Mouse (Mus musculus): ENCODE results near the gene Tmem91. TPM values are rescaled to one million over a fixed set of nuclear protein-coding genes. Genes with fewer than 3 reads are reported as not detected.

Tmem91 gene
- total RNA-seq, 2 experiments from 2014 or later = 40.2 to 48.8 TPM

GRCm38 (mm10) chr7:25676085-25676781 is 1.3 kb upstream of the Tmem91 start:
- peak; percentile 93 for DNase-seq (ENCODE audit: low spot score in 2 of 2)
- intact Hi-C loops (cut with DNase I) = no loop called here

GRCm38 (mm10) chr7:25675405-25675804 is 439 bp upstream of the Tmem91 start:
- intact Hi-C loops (cut with DNase I) = no loop called here

GRCm38 (mm10) chr7:25674297-25674696 is 669 bp downstream of the Tmem91 start:
- DNase-seq (ENCODE audit: low spot score in 2 of 2) = no peak
- intact Hi-C loops (cut with DNase I) = no loop called here

More at GRCm38 (mm10) chr7:25675405-25675804, 439 bp upstream of the Tmem91 start:
- DNase-seq (ENCODE audit: low spot score in 2 of 2) = no peak

GRCm38 (mm10) chr7:25672442-25672841 is 2.5 kb downstream of the Tmem91 start:
- intact Hi-C loops (cut with DNase I) = no loop called here
- no peak for DNase-seq (ENCODE audit: low spot score in 2 of 2)

GRCm38 (mm10) chr7:25671686-25672085 is 3.3 kb downstream of the Tmem91 start:
- intact Hi-C loops (cut with DNase I) = no loop called here
- DNase-seq (ENCODE audit: low spot score in 2 of 2) = no peak

- DNase-seq (ENCODE audit: low spot score in 2 of 2) = no peak
- intact Hi-C loops (cut with DNase I) = no loop called here
These were observed 4.9 kb downstream of the Tmem91 start for GRCm38 (mm10) chr7:25670096-25670495.

GRCm38 (mm10) chr7:25669631-25670030 is 5.3 kb downstream of the Tmem91 start:
- intact Hi-C loops (cut with DNase I) = no loop called here
- DNase-seq (ENCODE audit: low spot score in 2 of 2) = no peak

GRCm38 (mm10) chr7:25669158-25669557 is 5.8 kb downstream of the Tmem91 start:
- intact Hi-C loops (cut with DNase I) = no loop called here

GRCm38 (mm10) chr7:25666381-25666780 is 8.6 kb downstream of the Tmem91 start:
- intact Hi-C loops (cut with DNase I) = no loop called here
- no peak for DNase-seq (ENCODE audit: low spot score in 2 of 2)

More at GRCm38 (mm10) chr7:25669158-25669557, 5.8 kb downstream of the Tmem91 start:
- DNase-seq (ENCODE audit: low spot score in 2 of 2) = no peak

GRCm38 (mm10) chr7:25658657-25659472 is 16.1 kb downstream of the Tmem91 start, which contains the start of the genes Bckdha and Exosc5:
Bckdha (minus strand) TSS chr7:25658981.
Exosc5 (plus strand) TSS chr7:25659164.
- peak; percentile 100 for DNase-seq (ENCODE audit: low spot score in 2 of 2)
- intact Hi-C loops (cut with DNase I) = no loop called here

- intact Hi-C loops (cut with DNase I) = no loop called here
These were observed 17.2 kb downstream of the Tmem91 start for GRCm38 (mm10) chr7:25657785-25658184.

GRCm38 (mm10) chr7:25655601-25656428 is 19.2 kb downstream of the Tmem91 start:
- no peak for DNase-seq (ENCODE audit: low spot score in 2 of 2)
- intact Hi-C loops (cut with DNase I) = no loop called here

More at GRCm38 (mm10) chr7:25657785-25658184, 17.2 kb downstream of the Tmem91 start:
- no peak for DNase-seq (ENCODE audit: low spot score in 2 of 2)

GRCm38 (mm10) chr7:25652244-25652759 is 22.7 kb downstream of the Tmem91 start:
- intact Hi-C loops (cut with DNase I) = no loop called here
- DNase-seq (ENCODE audit: low spot score in 2 of 2) = no peak

- DNase-seq (ENCODE audit: low spot score in 2 of 2) = no peak
- intact Hi-C loops (cut with DNase I) = no loop called here
These were observed 23.7 kb downstream of the Tmem91 start for GRCm38 (mm10) chr7:25651281-25651680.

- DNase-seq (ENCODE audit: low spot score in 2 of 2) = no peak
- intact Hi-C loops (cut with DNase I) = no loop called here
These were observed 25.1 kb downstream of the Tmem91 start for GRCm38 (mm10) chr7:25649839-25650238.

- no peak for DNase-seq (ENCODE audit: low spot score in 2 of 2)
- intact Hi-C loops (cut with DNase I) = no loop called here
These were observed 27.3 kb downstream of the Tmem91 start for GRCm38 (mm10) chr7:25647574-25648123.

GRCm38 (mm10) chr7:25645074-25645473 is 29.9 kb downstream of the Tmem91 start:
- intact Hi-C loops (cut with DNase I) = no loop called here
- no peak for DNase-seq (ENCODE audit: low spot score in 2 of 2)

GRCm38 (mm10) chr7:25644631-25645030 is 30.3 kb downstream of the Tmem91 start:
- intact Hi-C loops (cut with DNase I) = no loop called here

GRCm38 (mm10) chr7:25644136-25644535 is 30.8 kb downstream of the Tmem91 start:
- intact Hi-C loops (cut with DNase I) = no loop called here
- no peak for DNase-seq (ENCODE audit: low spot score in 2 of 2)

More at GRCm38 (mm10) chr7:25644631-25645030, 30.3 kb downstream of the Tmem91 start:
- DNase-seq (ENCODE audit: low spot score in 2 of 2) = no peak
